Mouse (Mus musculus): Measurements from ENCODE around the gene Mpig6b. TPM values are rescaled to one million over a fixed set of nuclear protein-coding genes. Genes with fewer than 3 reads are reported as not detected.

The Mpig6b gene
- polyA plus RNA-seq (2012; rRNA removed), result 1.0 and 2.1 TPM in 2 replicates

- no peak for DNase-seq
- TF ChIP-seq POLR2A (IDR thresholded peaks at IDR 0.05; ENCODE audit: borderline replicate concordance, extremely low read depth, low read depth, low read length) (no peak), CTCF (IDR thresholded peaks at IDR 0.05; ENCODE audit: insufficient read depth, low read length) (no peak)
- Histone ChIP-seq H3K4me1 (ENCODE audit: control insufficient read depth, insufficient read depth, low read length) (peaks cover 5% of the 10 kb centered on the region), H3K4me3 (replicated peaks; ENCODE audit: extremely low read depth, low read depth, low read length) (peak within 1 kb of the TSS; percentile 59)
- WGBS, result 69% methylated on average over 10 of the region's 10 CpGs
Measured at GRCm38 (mm10) chr17:35066084-35066483, at the start of gene Mpig6b. Mpig6b (minus strand) TSS chr17:35066184.

- DNase-seq, result no peak
- Histone ChIP-seq H3K4me3 (replicated peaks; ENCODE audit: extremely low read depth, low read depth, low read length) (no peak within 1 kb of the TSS), H3K4me1 (ENCODE audit: control insufficient read depth, insufficient read depth, low read length) (peaks cover 3% of the 10 kb centered on the region; the same call in 1 of the 2 replicates)
- TF ChIP-seq POLR2A (IDR thresholded peaks at IDR 0.05; ENCODE audit: borderline replicate concordance, extremely low read depth, low read depth, low read length) (no peak), CTCF (IDR thresholded peaks at IDR 0.05; ENCODE audit: insufficient read depth, low read length) (peak; percentile 44)
- WGBS, result 81% methylated on average over 8 of the region's 8 CpGs
Measured at GRCm38 (mm10) chr17:35115046-35116019, 49.3 kb upstream of the Mpig6b start, which contains the start of gene Ly6g5b. Ly6g5b (minus strand) TSS chr17:35115428.

GRCm38 (mm10) chr17:35111774-35112173 is 45.8 kb upstream of the Mpig6b start:
- peak overlapping the region; percentile 36 for H3K4me3 ChIP-seq (replicated peaks; ENCODE audit: extremely low read depth, low read depth, low read length)
- no peak for DNase-seq

GRCm38 (mm10) chr17:35108097-35108496 is 42.1 kb upstream of the Mpig6b start, which contains the start of gene Ly6g5c:
Ly6g5c (plus strand) TSS chr17:35108279.
- no peak within 1 kb of the TSS for H3K4me3 ChIP-seq (replicated peaks; ENCODE audit: extremely low read depth, low read depth, low read length)
- 87% methylated on average over 6 of the region's 6 CpGs for WGBS
- TF ChIP-seq POLR2A (IDR thresholded peaks at IDR 0.05; ENCODE audit: borderline replicate concordance, extremely low read depth, low read depth, low read length), result no peak
- no peak for TF ChIP-seq CTCF (IDR thresholded peaks at IDR 0.05; ENCODE audit: insufficient read depth, low read length)
- no peak for DNase-seq
- H3K4me1 ChIP-seq (ENCODE audit: control insufficient read depth, insufficient read depth, low read length), result no peaks in the 10 kb centered on the region

More at GRCm38 (mm10) chr17:35111774-35112173, 45.8 kb upstream of the Mpig6b start:
- no peaks in the 10 kb centered on the region for H3K4me1 ChIP-seq (ENCODE audit: control insufficient read depth, insufficient read depth, low read length)
- TF ChIP-seq CTCF (IDR thresholded peaks at IDR 0.05; ENCODE audit: insufficient read depth, low read length) (no peak), POLR2A (IDR thresholded peaks at IDR 0.05; ENCODE audit: borderline replicate concordance, extremely low read depth, low read depth, low read length) (no peak)
- whole genome bisulfite sequencing, result 50% methylated on average over 9 of the region's 9 CpGs

GRCm38 (mm10) chr17:35106522-35106921 is 40.5 kb upstream of the Mpig6b start:
- no peaks in the 10 kb centered on the region for H3K4me1 ChIP-seq (ENCODE audit: control insufficient read depth, insufficient read depth, low read length)
- TF ChIP-seq CTCF (IDR thresholded peaks at IDR 0.05; ENCODE audit: insufficient read depth, low read length), result no peak
- TF ChIP-seq POLR2A (IDR thresholded peaks at IDR 0.05; ENCODE audit: borderline replicate concordance, extremely low read depth, low read depth, low read length), result no peak
- 66% methylated on average over 3 of the region's 3 CpGs for WGBS

GRCm38 (mm10) chr17:35105740-35106389 is 39.9 kb upstream of the Mpig6b start:
- TF ChIP-seq POLR2A (IDR thresholded peaks at IDR 0.05; ENCODE audit: borderline replicate concordance, extremely low read depth, low read depth, low read length) (no peak), CTCF (IDR thresholded peaks at IDR 0.05; ENCODE audit: insufficient read depth, low read length) (peak; percentile 66; the same call in 1 of the 2 replicates)
- WGBS, result 30% methylated on average over 13 of the region's 13 CpGs

More at GRCm38 (mm10) chr17:35106522-35106921, 40.5 kb upstream of the Mpig6b start:
- no peak for DNase-seq
- H3K4me3 ChIP-seq (replicated peaks; ENCODE audit: extremely low read depth, low read depth, low read length), result no peak overlapping the region

GRCm38 (mm10) chr17:35104754-35105153 is 38.8 kb upstream of the Mpig6b start:
- 74% methylated on average over 6 of the region's 6 CpGs for WGBS
- H3K4me1 ChIP-seq (ENCODE audit: control insufficient read depth, insufficient read depth, low read length), result no peaks in the 10 kb centered on the region
- no peak for DNase-seq
- TF ChIP-seq CTCF (IDR thresholded peaks at IDR 0.05; ENCODE audit: insufficient read depth, low read length), result no peak
- no peak for TF ChIP-seq POLR2A (IDR thresholded peaks at IDR 0.05; ENCODE audit: borderline replicate concordance, extremely low read depth, low read depth, low read length)
- no peak overlapping the region for H3K4me3 ChIP-seq (replicated peaks; ENCODE audit: extremely low read depth, low read depth, low read length)

More at GRCm38 (mm10) chr17:35105740-35106389, 39.9 kb upstream of the Mpig6b start:
- Histone ChIP-seq H3K4me1 (ENCODE audit: control insufficient read depth, insufficient read depth, low read length) (no peaks in the 10 kb centered on the region), H3K4me3 (replicated peaks; ENCODE audit: extremely low read depth, low read depth, low read length) (no peak overlapping the region)
- no peak for DNase-seq

GRCm38 (mm10) chr17:35104079-35104478 is 38.1 kb upstream of the Mpig6b start:
- TF ChIP-seq CTCF (IDR thresholded peaks at IDR 0.05; ENCODE audit: insufficient read depth, low read length), result no peak
- TF ChIP-seq POLR2A (IDR thresholded peaks at IDR 0.05; ENCODE audit: borderline replicate concordance, extremely low read depth, low read depth, low read length), result no peak
- DNase-seq, result no peak
- Histone ChIP-seq H3K4me3 (replicated peaks; ENCODE audit: extremely low read depth, low read depth, low read length) (no peak overlapping the region), H3K4me1 (ENCODE audit: control insufficient read depth, insufficient read depth, low read length) (no peaks in the 10 kb centered on the region)
- 89% methylated on average over 7 of the region's 7 CpGs for WGBS

GRCm38 (mm10) chr17:35103221-35103690 is 37.3 kb upstream of the Mpig6b start:
- 60% methylated on average over 6 of the region's 6 CpGs for WGBS
- no peak for DNase-seq
- Histone ChIP-seq H3K4me1 (ENCODE audit: control insufficient read depth, insufficient read depth, low read length) (no peaks in the 10 kb centered on the region), H3K4me3 (replicated peaks; ENCODE audit: extremely low read depth, low read depth, low read length) (no peak overlapping the region)
- TF ChIP-seq POLR2A (IDR thresholded peaks at IDR 0.05; ENCODE audit: borderline replicate concordance, extremely low read depth, low read depth, low read length), result no peak
- no peak for TF ChIP-seq CTCF (IDR thresholded peaks at IDR 0.05; ENCODE audit: insufficient read depth, low read length)

Measured in lung, adult 2 months (tissue).